Mouse (Mus musculus): ENCODE data around the gene Krtap17-1. TPM values are rescaled to one million over a fixed set of nuclear protein-coding genes. Genes with fewer than 3 reads are reported as not detected.

The Krtap17-1 gene
- polyA plus RNA-seq, 1 experiment from 2014 or later: not detected

Other genes with a start within 250 kb of the Krtap17-1 start
- gene Gm11595, start 221.1 kb downstream of the Krtap17-1 start, polyA plus RNA-seq (2014; fragmentation: Nextera tagmentation; extraction: Ambion mirVana): not detected in 2 replicates
- not detected in 2 replicates for gene Krtap4-8, start 213.3 kb downstream of the Krtap17-1 start, polyA plus RNA-seq (2014; fragmentation: Nextera tagmentation; extraction: Ambion mirVana)
- gene Krtap4-9, start 208.8 kb downstream of the Krtap17-1 start, polyA plus RNA-seq (2014; fragmentation: Nextera tagmentation; extraction: Ambion mirVana): not detected in 2 replicates
- not detected in 2 replicates for gene Gm11596, start 200.5 kb downstream of the Krtap17-1 start, polyA plus RNA-seq (2014; fragmentation: Nextera tagmentation; extraction: Ambion mirVana)
- gene Gm11569, start 195.1 kb downstream of the Krtap17-1 start, polyA plus RNA-seq (2014; fragmentation: Nextera tagmentation; extraction: Ambion mirVana): not detected in 2 replicates
- not detected in 2 replicates for gene Gm11554, start 189.5 kb downstream of the Krtap17-1 start, polyA plus RNA-seq (2014; fragmentation: Nextera tagmentation; extraction: Ambion mirVana)
- gene Krtap4-13, start 184.1 kb downstream of the Krtap17-1 start, polyA plus RNA-seq (2014; fragmentation: Nextera tagmentation; extraction: Ambion mirVana): not detected in 2 replicates
- not detected in 2 replicates for gene Gm11564, start 178.3 kb downstream of the Krtap17-1 start, polyA plus RNA-seq (2014; fragmentation: Nextera tagmentation; extraction: Ambion mirVana)
- not detected in 2 replicates for gene 2300003K06Rik, start 155.9 kb downstream of the Krtap17-1 start, polyA plus RNA-seq (2014; fragmentation: Nextera tagmentation; extraction: Ambion mirVana)
- 0.19 TPM in 1 of 2 replicates, not detected in the other for gene Krtap4-16, start 142.4 kb downstream of the Krtap17-1 start, polyA plus RNA-seq (2014; fragmentation: Nextera tagmentation; extraction: Ambion mirVana)
- gene Gm11568, start 136.1 kb downstream of the Krtap17-1 start, polyA plus RNA-seq (2014; fragmentation: Nextera tagmentation; extraction: Ambion mirVana): not detected in 2 replicates
- not detected in 2 replicates for gene Gm11559, start 129.5 kb downstream of the Krtap17-1 start, polyA plus RNA-seq (2014; fragmentation: Nextera tagmentation; extraction: Ambion mirVana)
- gene Krtap9-1, start 120.6 kb downstream of the Krtap17-1 start, polyA plus RNA-seq (2014; fragmentation: Nextera tagmentation; extraction: Ambion mirVana): not detected in 2 replicates
- gene Gm11567, start 114.8 kb downstream of the Krtap17-1 start, polyA plus RNA-seq (2014; fragmentation: Nextera tagmentation; extraction: Ambion mirVana): not detected in 2 replicates
- not detected in 2 replicates for gene Krtap31-1, start 86.1 kb downstream of the Krtap17-1 start, polyA plus RNA-seq (2014; fragmentation: Nextera tagmentation; extraction: Ambion mirVana)
- gene Gm11565, start 79.2 kb downstream of the Krtap17-1 start, polyA plus RNA-seq (2014; fragmentation: Nextera tagmentation; extraction: Ambion mirVana): not detected in 2 replicates
- not detected in 2 replicates for gene Krtap31-2, start 57.7 kb downstream of the Krtap17-1 start, polyA plus RNA-seq (2014; fragmentation: Nextera tagmentation; extraction: Ambion mirVana)
- not detected in 2 replicates for gene Krtap9-5, start 45.5 kb downstream of the Krtap17-1 start, polyA plus RNA-seq (2014; fragmentation: Nextera tagmentation; extraction: Ambion mirVana)
- gene Krtap29-1, start 14.9 kb downstream of the Krtap17-1 start, polyA plus RNA-seq (2014; fragmentation: Nextera tagmentation; extraction: Ambion mirVana): not detected in 2 replicates
- gene Krtap16-1, start 7.4 kb downstream of the Krtap17-1 start, polyA plus RNA-seq (2014; fragmentation: Nextera tagmentation; extraction: Ambion mirVana): not detected in 2 replicates
- not detected in 2 replicates for gene Krt33a, start 22.2 kb upstream of the Krtap17-1 start, polyA plus RNA-seq (2014; fragmentation: Nextera tagmentation; extraction: Ambion mirVana)
- 0.11 TPM in 1 of 2 replicates, not detected in the other for gene Krt33b, start 35.9 kb upstream of the Krtap17-1 start, polyA plus RNA-seq (2014; fragmentation: Nextera tagmentation; extraction: Ambion mirVana)
- not detected in 2 replicates for gene Krt34, start 47.6 kb upstream of the Krtap17-1 start, polyA plus RNA-seq (2014; fragmentation: Nextera tagmentation; extraction: Ambion mirVana)
- gene Krt31, start 56.6 kb upstream of the Krtap17-1 start, polyA plus RNA-seq (2014; fragmentation: Nextera tagmentation; extraction: Ambion mirVana): not detected in 2 replicates
- gene Krt32, start 94.2 kb upstream of the Krtap17-1 start, polyA plus RNA-seq (2014; fragmentation: Nextera tagmentation; extraction: Ambion mirVana): not detected in 2 replicates
- not detected in 2 replicates for gene Krt35, start 102.2 kb upstream of the Krtap17-1 start, polyA plus RNA-seq (2014; fragmentation: Nextera tagmentation; extraction: Ambion mirVana)
- 0.11 and 0.13 TPM in 2 replicates for gene Krt36, start 111.6 kb upstream of the Krtap17-1 start, polyA plus RNA-seq (2014; fragmentation: Nextera tagmentation; extraction: Ambion mirVana)
- 0.11 TPM in 1 of 2 replicates, not detected in the other for gene Krt13, start 127.6 kb upstream of the Krtap17-1 start, polyA plus RNA-seq (2014; fragmentation: Nextera tagmentation; extraction: Ambion mirVana)
- gene Krt15, start 141.9 kb upstream of the Krtap17-1 start, polyA plus RNA-seq (2014; fragmentation: Nextera tagmentation; extraction: Ambion mirVana): 1.3 TPM in 2 replicates
- gene Krt19, start 154.7 kb upstream of the Krtap17-1 start, polyA plus RNA-seq (2014; fragmentation: Nextera tagmentation; extraction: Ambion mirVana): 359 and 374 TPM in 2 replicates
- gene Krt9, start 199.3 kb upstream of the Krtap17-1 start, polyA plus RNA-seq (2014; fragmentation: Nextera tagmentation; extraction: Ambion mirVana): not detected in 2 replicates
- gene Krt14, start 213.6 kb upstream of the Krtap17-1 start, polyA plus RNA-seq (2014; fragmentation: Nextera tagmentation; extraction: Ambion mirVana): 5.7 and 6.0 TPM in 2 replicates

Data from intestine, embryonic 14.5 days (tissue).